Mouse (Mus musculus) heart, postnatal 25 days (tissue): ENCODE results near the gene Gpr83. TPM values are rescaled to one million over a fixed set of nuclear protein-coding genes. Genes with fewer than 3 reads are reported as not detected.

Experiments
- DNase-seq: peaks from one replicate; pipeline ENCODE4 v3.0.0; 2022; ENCODE audit warnings: low spot score
- intact Hi-C: fragments of 180-260 bp; cut with DNase I; formaldehyde crosslinking; loops from one replicate; pipeline ENCODE4 v1.15.1; 2025
- total RNA-seq, 2 experiments: library from RNA; stranded (reverse); gene quantifications; 2 replicates each; pipeline ENCODE4 v1.2.3; 2021

The Gpr83 gene
- not detected for total RNA-seq

GRCm38 (mm10) chr9:14859868-14860639, at the start of gene Gpr83:
Gpr83 (plus strand) TSS chr9:14860210.
- intact Hi-C loops, result no loop called here
- no peak for DNase-seq

DNA sequence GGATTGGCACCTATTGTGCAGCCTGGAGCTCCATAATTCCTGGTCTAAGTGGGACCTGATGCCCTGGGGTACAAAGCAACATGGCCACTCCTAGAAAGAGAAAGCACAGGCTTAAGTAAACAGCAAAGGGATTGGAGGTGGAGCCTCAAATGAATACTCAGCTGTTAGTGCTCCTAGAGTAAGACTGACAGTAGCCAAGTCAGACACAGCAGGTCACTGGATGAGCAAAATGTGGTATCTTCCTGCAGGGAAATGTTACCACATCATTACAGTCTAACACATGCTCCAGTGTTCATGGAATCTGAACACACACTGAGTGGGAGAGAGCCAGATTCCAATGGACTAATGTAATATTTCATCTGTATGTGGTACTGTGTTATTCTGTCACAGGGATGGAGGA, 38.6 kb upstream of the Gpr83 start:
- no peak for DNase-seq
- intact Hi-C loops, result no loop called here

DNA sequence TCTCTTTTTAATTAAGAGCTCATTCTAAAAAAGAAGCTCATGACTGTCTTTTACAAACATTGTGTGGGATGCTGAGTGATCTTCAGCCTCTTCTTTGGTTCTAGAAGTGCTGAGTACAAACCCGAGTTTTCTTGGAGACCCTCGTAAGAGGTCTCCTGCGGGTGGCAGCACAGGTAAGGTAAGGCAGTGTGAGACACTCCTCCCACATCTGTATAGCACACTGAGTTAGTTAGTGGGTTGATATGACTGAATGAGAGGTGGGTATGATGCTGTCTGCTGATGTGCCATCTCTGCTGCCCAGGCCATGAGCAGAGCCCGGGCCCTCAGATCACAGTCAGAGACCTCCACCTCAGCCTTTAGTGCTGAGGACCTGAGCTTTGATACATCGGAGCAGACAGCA, 35.2 kb upstream of the Gpr83 start:
- intact Hi-C loops, result no loop called here
- DNase-seq, result no peak

DNA sequence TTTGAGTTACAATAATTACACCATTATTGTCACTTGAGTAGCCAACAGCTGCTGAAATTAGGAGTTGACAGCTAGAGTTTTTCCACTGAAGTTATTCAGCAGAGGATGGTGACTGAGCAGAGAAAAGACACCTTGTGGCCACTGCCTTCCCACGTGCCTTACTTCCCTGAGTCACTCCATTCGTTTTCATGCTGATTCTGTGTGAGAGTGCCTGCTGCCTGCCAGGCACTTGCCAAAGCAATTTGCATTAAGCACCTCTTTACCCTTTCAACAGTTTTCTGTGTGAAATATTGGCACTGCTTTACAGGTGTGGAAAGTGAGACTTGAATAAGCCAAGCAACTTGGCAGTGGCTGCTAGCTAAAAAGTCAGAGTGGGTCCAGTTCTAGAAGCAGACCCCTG, 32.1 kb upstream of the Gpr83 start:
- intact Hi-C loops, result no loop called here
- no peak for DNase-seq

DNA sequence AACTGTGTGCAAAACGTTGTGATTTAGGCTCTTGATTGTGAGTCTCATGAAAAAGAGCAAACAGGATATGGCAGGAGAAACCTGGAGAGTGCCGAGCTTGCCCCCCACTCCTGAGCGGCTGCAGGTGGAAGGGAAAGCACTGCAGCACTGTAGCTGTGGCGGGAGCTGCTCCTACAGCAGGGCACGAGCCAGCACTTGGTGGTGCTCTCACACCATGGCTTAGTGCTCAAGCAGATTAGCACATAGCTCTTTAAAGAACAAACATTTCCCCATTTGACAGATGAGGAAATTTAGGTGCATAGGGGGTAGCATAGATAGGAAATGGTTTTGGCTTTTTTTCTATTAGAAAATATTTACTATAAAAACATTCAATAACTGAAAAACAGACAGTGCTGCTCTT, 28.0 kb upstream of the Gpr83 start:
- intact Hi-C loops, result no loop called here
- no peak for DNase-seq

DNA sequence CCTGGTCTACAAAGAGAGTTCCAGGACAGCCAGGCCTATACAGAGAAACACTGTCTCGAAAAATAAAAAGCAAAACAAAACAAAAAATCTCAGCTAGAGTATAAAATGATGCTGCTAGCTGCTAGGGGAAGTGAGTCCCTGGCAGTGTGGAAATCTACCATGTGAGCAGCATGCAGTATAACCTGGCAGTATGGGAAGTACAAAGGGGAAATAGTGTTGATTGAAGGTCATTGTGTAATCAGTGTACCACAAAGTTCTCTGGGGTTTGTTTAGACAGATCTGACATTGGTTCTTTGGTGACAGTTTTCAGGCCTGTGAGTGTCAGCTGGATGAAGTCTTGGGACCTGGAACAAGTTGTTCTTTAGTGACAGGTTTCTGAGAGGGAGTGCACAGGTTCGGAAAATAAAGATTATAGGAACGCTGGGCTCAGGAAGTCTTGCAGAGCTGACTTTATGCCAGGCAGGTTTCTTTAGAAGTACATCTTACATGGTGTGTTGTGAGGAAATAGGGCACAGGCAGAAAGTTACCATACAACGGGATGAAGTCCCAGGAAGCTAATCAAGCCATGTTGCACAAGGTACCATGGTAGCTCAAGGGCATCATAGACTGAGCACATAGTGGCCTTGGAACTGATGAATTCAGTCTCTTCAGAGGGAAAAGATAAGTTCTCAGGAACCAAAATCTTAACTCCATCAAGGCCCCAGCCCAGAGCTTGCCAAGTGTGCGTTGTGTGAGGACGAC, 24.5 kb upstream of the Gpr83 start:
- intact Hi-C loops, result no loop called here
- DNase-seq, result no peak

- DNase-seq, result no peak
- intact Hi-C loops, result no loop called here
Observed at GRCm38 (mm10) chr9:14839527-14839926, 20.5 kb upstream of the Gpr83 start.

DNA sequence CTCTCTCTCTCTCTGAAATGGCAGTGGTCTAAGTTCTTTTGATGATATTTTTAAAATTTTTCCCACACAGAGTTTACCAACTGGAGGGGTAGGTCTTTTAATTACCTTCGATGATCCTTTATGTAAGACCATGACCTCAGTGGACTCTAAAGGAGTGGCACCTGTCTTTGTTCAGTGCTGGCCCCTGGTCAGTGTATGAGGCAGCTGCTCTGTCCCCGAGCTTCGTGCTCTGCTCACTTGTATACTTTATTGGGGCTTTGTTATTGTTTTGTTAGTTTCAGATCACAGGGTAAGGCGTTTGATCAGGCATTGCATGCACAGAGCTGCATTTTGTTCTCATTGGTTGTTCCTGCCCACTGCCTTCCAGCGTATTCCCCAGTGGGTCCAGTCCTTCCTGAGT, 20.0 kb upstream of the Gpr83 start:
- intact Hi-C loops, result no loop called here
- no peak for DNase-seq

- intact Hi-C loops, result no loop called here
- no peak for DNase-seq
Observed at GRCm38 (mm10) chr9:14841878-14842761, 17.9 kb upstream of the Gpr83 start.

DNA sequence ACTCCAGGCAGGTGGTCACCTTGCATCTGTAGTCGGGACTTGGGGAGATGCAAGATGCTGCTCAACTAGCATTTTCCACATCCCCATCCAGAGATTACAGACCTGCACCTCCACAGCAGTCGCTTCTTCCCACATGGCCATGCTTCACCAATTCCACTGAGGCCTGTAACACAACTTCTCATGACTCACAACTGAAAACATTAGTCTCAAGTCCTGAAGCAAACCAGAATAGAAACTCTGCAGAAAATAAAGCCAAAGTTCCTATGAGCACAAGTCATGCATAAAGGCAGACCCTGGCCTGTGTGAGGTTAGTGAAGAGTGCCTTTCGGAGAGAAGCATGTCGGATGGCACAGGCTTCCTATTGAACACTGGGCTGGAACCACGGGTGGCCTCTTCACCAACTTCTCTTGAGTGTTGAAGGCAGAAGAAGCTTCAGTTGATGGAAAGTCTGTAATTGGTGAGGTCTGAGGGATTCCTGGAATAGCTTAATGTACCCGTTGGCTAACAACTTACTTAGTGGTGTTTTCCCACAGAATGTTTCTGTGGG, 16.6 kb upstream of the Gpr83 start:
- DNase-seq, result no peak
- intact Hi-C loops, result no loop called here

- DNase-seq, result no peak
- intact Hi-C loops, result no loop called here
Observed at GRCm38 (mm10) chr9:14843901-14844300, 16.1 kb upstream of the Gpr83 start.

DNA sequence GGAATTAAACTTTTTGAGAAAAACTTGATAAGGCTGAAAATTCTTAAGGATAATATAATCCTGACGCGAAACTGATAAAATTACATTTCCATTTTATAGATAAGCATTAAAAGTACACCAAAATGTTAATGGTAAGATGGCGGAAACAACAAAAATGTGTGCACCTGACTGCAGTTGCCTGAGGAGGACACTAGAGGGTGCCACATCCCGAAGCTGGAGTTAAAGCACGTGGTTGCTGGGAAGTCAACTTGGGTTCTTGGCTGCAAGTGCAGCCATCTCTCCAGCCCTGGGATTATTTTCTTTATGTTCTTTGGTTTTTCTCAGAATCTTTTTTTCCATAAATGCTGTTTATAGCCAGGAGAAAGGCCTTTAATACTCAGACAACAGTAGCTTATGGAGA, 13.6 kb upstream of the Gpr83 start:
- DNase-seq, result no peak
- intact Hi-C loops, result no loop called here

GRCm38 (mm10) chr9:14848267-14848935, 11.6 kb upstream of the Gpr83 start:
- no peak for DNase-seq
- intact Hi-C loops, result no loop called here

GRCm38 (mm10) chr9:14854585-14854984, 5.4 kb upstream of the Gpr83 start:
- intact Hi-C loops, result no loop called here
- no peak for DNase-seq

GRCm38 (mm10) chr9:14856922-14857654, 2.9 kb upstream of the Gpr83 start:
- no peak for DNase-seq

DNA sequence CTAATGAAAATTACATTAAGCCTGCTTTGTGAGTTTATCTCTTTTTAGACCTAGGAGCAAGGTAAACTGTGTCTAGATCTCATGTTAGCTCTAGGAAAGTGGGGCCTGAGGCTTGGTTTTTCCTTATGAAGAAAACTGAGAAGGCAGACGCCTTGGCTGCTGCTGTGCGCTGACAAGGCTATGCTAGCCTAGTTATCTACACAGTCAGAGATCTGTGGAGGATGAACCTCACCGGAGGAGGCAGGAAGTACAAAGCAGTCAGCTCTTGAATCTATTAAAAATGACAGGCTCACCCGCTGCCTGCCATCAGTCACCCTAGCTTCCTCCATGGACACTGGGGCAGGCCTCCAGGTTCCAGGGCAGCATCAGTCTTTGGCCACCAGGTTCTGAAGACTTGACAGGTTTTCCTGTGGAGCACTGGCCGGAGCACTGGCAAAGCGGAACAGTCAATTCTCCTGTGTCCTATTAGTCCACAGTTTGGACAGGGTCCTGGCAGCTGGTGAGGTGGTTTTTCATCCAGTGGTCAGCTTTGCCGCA, 1.8 kb upstream of the Gpr83 start:
- no peak for DNase-seq
- intact Hi-C loops, result no loop called here

More at GRCm38 (mm10) chr9:14856922-14857654, 2.9 kb upstream of the Gpr83 start:
- intact Hi-C loops, result no loop called here

GRCm38 (mm10) chr9:14858782-14859181, 1.2 kb upstream of the Gpr83 start:
- no peak for DNase-seq
- intact Hi-C loops, result no loop called here

- intact Hi-C loops, result no loop called here
- no peak for DNase-seq
Observed at GRCm38 (mm10) chr9:14863126-14863525, 3.1 kb downstream of the Gpr83 start.

DNA sequence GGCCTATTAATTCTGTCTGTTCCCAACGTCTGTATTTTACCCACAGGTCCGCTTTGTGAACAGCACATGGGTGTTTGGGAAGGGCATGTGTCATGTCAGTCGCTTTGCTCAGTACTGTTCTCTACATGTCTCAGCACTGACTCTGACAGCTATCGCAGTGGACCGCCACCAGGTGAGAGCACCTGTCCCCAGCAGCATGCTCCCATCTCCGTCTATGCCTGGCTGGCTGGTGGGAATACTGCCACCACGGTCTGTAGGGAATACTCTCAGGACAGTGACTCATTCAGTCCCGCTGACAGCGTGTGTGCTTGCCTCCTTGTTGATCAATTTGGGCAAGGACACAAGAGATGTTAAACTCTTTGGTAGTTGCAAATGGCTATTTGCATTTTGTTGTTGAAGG, 4.7 kb downstream of the Gpr83 start:
- DNase-seq, result no peak
- intact Hi-C loops, result no loop called here
